9 mouse cellular contexts compared by ENCODE assay signal in the genomic region with DNA sequence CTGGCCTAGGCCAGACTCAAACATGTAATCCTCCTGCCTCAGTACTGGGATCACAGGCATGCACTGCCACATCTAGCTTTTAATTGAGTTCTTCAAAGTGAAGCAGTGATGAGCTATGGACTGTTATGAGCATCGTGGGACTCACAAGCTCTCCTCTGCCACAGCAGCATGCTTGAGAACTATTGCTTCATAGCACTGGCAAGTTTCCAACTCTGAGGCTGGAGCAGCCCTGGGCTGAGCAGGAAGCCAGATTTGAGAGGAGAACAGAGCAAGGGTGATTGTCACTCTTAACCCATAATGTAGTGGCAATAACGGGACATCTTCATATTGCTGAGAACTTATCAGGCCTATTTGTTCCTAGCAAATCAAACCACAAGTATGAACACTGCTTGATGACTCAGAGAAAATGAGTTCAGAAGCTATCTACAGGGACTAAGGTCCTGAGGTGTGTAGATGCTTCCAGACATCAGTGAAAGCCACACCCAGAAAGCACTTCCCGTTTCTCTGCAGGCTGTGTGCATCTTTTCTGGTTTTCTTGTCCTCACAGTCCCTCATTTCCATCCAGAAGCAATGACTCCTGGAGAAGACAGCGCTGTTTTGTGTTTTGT. TPM values are rescaled to one million over a fixed set of nuclear protein-coding genes. Genes with fewer than 3 reads are reported as not detected.
DNase-seq lines count a peak whose midpoint lies in the region; ATAC-seq and TF ChIP-seq lines count a peak whose summit lies in the region.
"Had no signal": no experiment of that assay in that cellular context is flagged by ENCODE, and none has a peak within 500 bp of the region (broad histone marks: within the 10 kb centered on the region; RNA-seq: fewer than 3 reads in every experiment).

No protein-coding gene starts in this region.

- WGBS in forebrain, embryonic 14.5 days: 80% methylated on average over 4 of the region's 4 CpGs
- WGBS in forebrain, embryonic 11.5 days: 88% methylated on average over 4 of the region's 4 CpGs
- 48% methylated on average over 4 of the region's 4 CpGs for WGBS in heart, embryonic 14.5 days
- 48% methylated on average over 4 of the region's 4 CpGs for WGBS in lung, adult 2 months

- H3K9ac ChIP-seq in forebrain, embryonic 14.5 days (ENCODE audit: low read length): no peak overlapping the region
- H3K9ac ChIP-seq in forebrain, embryonic 11.5 days (ENCODE audit: low read length): no peak overlapping the region
- no peak overlapping the region for H3K9ac ChIP-seq in heart, embryonic 14.5 days (ENCODE audit: low read length)
- H3K9ac ChIP-seq: neural tube, embryonic 12.5 days had no signal

- no peaks in the 10 kb centered on the region for H3K9me3 ChIP-seq in forebrain, embryonic 14.5 days (replicated peaks; ENCODE audit: control insufficient read depth, low read length)
- H3K9me3 ChIP-seq in forebrain, embryonic 11.5 days (ENCODE audit: control insufficient read depth, low read length): no peaks in the 10 kb centered on the region
- no peaks in the 10 kb centered on the region for H3K9me3 ChIP-seq in heart, embryonic 14.5 days (ENCODE audit: control insufficient read depth, low read length)
- H3K9me3 ChIP-seq: neural tube, embryonic 12.5 days had no signal

- DNase-seq in forebrain, embryonic 14.5 days (ENCODE audit: low spot score): peak; percentile 27
- no peak for DNase-seq in forebrain, embryonic 11.5 days (ENCODE audit: low spot score)
- peak; percentile 33 for DNase-seq in 3134 (ENCODE audit: extremely low read depth, insufficient read length, low spot score)
- peak; percentile 10 for DNase-seq in cerebellum, adult 11-12 months
- peak; percentile 13 for DNase-seq in lung, adult 2 months
- DNase-seq in embryo, embryonic 10 days (ENCODE audit: low spot score): no peak
- no peak for DNase-seq in right cerebral cortex, adult 2 months (ENCODE audit: low spot score in 2 of 2)

- H3K4me2 ChIP-seq in forebrain, embryonic 14.5 days (ENCODE audit: low read length): no peak overlapping the region
- no peak overlapping the region for H3K4me2 ChIP-seq in forebrain, embryonic 11.5 days (ENCODE audit: low read depth, low read length, severe bottlenecking)
- no peak overlapping the region for H3K4me2 ChIP-seq in heart, embryonic 14.5 days (ENCODE audit: low read length)
- H3K4me2 ChIP-seq: neural tube, embryonic 12.5 days had no signal

- no peak for TF ChIP-seq POLR2A in lung, adult 2 months (IDR thresholded peaks at IDR 0.05; ENCODE audit: borderline replicate concordance, extremely low read depth, low read depth, low read length)

- no peaks in the 10 kb centered on the region for H3K27me3 ChIP-seq in forebrain, embryonic 14.5 days (replicated peaks; ENCODE audit: control insufficient read depth, insufficient read depth, low read length)
- no peaks in the 10 kb centered on the region for H3K27me3 ChIP-seq in forebrain, embryonic 11.5 days (ENCODE audit: control insufficient read depth, insufficient read depth, low read length)
- H3K27me3 ChIP-seq in heart, embryonic 14.5 days (ENCODE audit: control insufficient read depth, insufficient read depth, low read length): no peaks in the 10 kb centered on the region
- H3K27me3 ChIP-seq: neural tube, embryonic 12.5 days had no signal

- H3K4me1 ChIP-seq in forebrain, embryonic 14.5 days (ENCODE audit: control insufficient read depth, insufficient read depth, low read length): no peaks in the 10 kb centered on the region
- no peaks in the 10 kb centered on the region for H3K4me1 ChIP-seq in forebrain, embryonic 11.5 days (replicated peaks; ENCODE audit: control insufficient read depth, insufficient read depth, low read length)
- H3K4me1 ChIP-seq in heart, embryonic 14.5 days (ENCODE audit: control insufficient read depth in 2 of 2, insufficient read depth in 2 of 2, low read length in 2 of 2): no peaks in the 10 kb centered on the region
- H3K4me1 ChIP-seq in lung, adult 2 months (ENCODE audit: control insufficient read depth, insufficient read depth, low read length): no peaks in the 10 kb centered on the region
- H3K4me1 ChIP-seq: neural tube, embryonic 12.5 days had no signal

- H3K27ac ChIP-seq in forebrain, embryonic 14.5 days (ENCODE audit: low read depth, low read length): no peak overlapping the region
- no peak overlapping the region for H3K27ac ChIP-seq in forebrain, embryonic 11.5 days (ENCODE audit: low read depth, low read length)
- H3K27ac ChIP-seq in heart, embryonic 14.5 days (replicated peaks in 1 of 2; ENCODE audit: control insufficient read depth in 1 of 2, insufficient read depth in 1 of 2, low read depth in 2 of 2, low read length in 2 of 2): no peak overlapping the region; a peak in 1 of 4 replicates
- H3K27ac ChIP-seq: neural tube, embryonic 12.5 days had no signal

- no peak for TF ChIP-seq CTCF in lung, adult 2 months (IDR thresholded peaks at IDR 0.05; ENCODE audit: insufficient read depth, low read length)

- ATAC-seq in forebrain, embryonic 14.5 days: no peak
- no peak for ATAC-seq in forebrain, embryonic 11.5 days (replicated peaks; ENCODE audit: low FRiP score)
- peak; percentile 43; the same call in 1 of the 2 replicates for ATAC-seq in heart, embryonic 14.5 days (ENCODE audit: insufficient number of reproducible peaks, insufficient read depth, low FRiP score, low read depth)

- 0 out of 2 replicates have a peak, but pooled peaks cover 2% of the 10 kb centered on the region for H3K36me3 ChIP-seq in forebrain, embryonic 14.5 days (ENCODE audit: control insufficient read depth, insufficient read depth, low read length)
- no peaks in the 10 kb centered on the region; the same call in 1 of the 2 replicates for H3K36me3 ChIP-seq in forebrain, embryonic 11.5 days (ENCODE audit: control insufficient read depth, insufficient read depth, low read length)
- peaks cover 25% of the 10 kb centered on the region for H3K36me3 ChIP-seq in heart, embryonic 14.5 days (ENCODE audit: control insufficient read depth, insufficient read depth, low read length)

- no peak overlapping the region for H3K4me3 ChIP-seq in forebrain, embryonic 14.5 days (ENCODE audit: low read depth, low read length)
- no peak overlapping the region for H3K4me3 ChIP-seq in forebrain, embryonic 11.5 days (ENCODE audit: low read depth, low read length)
- no peak overlapping the region for H3K4me3 ChIP-seq in heart, embryonic 14.5 days (ENCODE audit: control insufficient read depth in 1 of 2, insufficient read depth in 1 of 2, low read depth in 1 of 2, low read length in 2 of 2)
- H3K4me3 ChIP-seq in lung, adult 2 months (replicated peaks; ENCODE audit: extremely low read depth, low read depth, low read length): no peak overlapping the region
- H3K4me3 ChIP-seq: neural tube, embryonic 12.5 days had no signal

RNA-seq across cellular contexts. Expression of gene Nkrf, which starts 37.2 kb away (rescaled TPM):
- 13.1 and 16.3 TPM in 2 replicates for polyA plus RNA-seq in forebrain, embryonic 14.5 days (2014; fragmentation: Nextera tagmentation; extraction: Ambion mirVana)
- polyA plus RNA-seq in forebrain, embryonic 11.5 days (2014; fragmentation: Nextera tagmentation; extraction: Ambion mirVana): 4.7 and 4.9 TPM in 2 replicates
- 0.78 and 0.86 TPM in 2 replicates for polyA plus RNA-seq in heart, embryonic 14.5 days (2014; fragmentation: Nextera tagmentation; extraction: Ambion mirVana)
- 0.48 and 0.80 TPM in 2 replicates for polyA plus RNA-seq in lung, adult 2 months (2012; rRNA removed)

RNA-seq across cellular contexts. Expression of gene Sept6, which starts 51.7 kb away (rescaled TPM):
- polyA plus RNA-seq in forebrain, embryonic 14.5 days (2014; fragmentation: Nextera tagmentation; extraction: Ambion mirVana): 49.3 and 60.5 TPM in 2 replicates
- 42.9 and 43.6 TPM in 2 replicates for polyA plus RNA-seq in forebrain, embryonic 11.5 days (2014; fragmentation: Nextera tagmentation; extraction: Ambion mirVana)
- polyA plus RNA-seq in heart, embryonic 14.5 days (2014; fragmentation: Nextera tagmentation; extraction: Ambion mirVana): 55.9 and 57.1 TPM in 2 replicates
- 5.6 and 9.0 TPM in 2 replicates for polyA plus RNA-seq in lung, adult 2 months (2012; rRNA removed)

Comparison
In these comparisons a context has a peak if more than half of its experiments do, and no peak if none do; other contexts are left out.
1. DNase-seq: peak in forebrain, embryonic 14.5 days (single experiment), 3134 (single experiment), cerebellum, adult 11-12 months (single experiment) and lung, adult 2 months (single experiment); none in forebrain, embryonic 11.5 days (single experiment), embryo, embryonic 10 days (single experiment) and right cerebral cortex, adult 2 months (0 of 2).